Mouse (Mus musculus): Measurements from ENCODE around the gene Uroc1.

The Uroc1 gene

DNA sequence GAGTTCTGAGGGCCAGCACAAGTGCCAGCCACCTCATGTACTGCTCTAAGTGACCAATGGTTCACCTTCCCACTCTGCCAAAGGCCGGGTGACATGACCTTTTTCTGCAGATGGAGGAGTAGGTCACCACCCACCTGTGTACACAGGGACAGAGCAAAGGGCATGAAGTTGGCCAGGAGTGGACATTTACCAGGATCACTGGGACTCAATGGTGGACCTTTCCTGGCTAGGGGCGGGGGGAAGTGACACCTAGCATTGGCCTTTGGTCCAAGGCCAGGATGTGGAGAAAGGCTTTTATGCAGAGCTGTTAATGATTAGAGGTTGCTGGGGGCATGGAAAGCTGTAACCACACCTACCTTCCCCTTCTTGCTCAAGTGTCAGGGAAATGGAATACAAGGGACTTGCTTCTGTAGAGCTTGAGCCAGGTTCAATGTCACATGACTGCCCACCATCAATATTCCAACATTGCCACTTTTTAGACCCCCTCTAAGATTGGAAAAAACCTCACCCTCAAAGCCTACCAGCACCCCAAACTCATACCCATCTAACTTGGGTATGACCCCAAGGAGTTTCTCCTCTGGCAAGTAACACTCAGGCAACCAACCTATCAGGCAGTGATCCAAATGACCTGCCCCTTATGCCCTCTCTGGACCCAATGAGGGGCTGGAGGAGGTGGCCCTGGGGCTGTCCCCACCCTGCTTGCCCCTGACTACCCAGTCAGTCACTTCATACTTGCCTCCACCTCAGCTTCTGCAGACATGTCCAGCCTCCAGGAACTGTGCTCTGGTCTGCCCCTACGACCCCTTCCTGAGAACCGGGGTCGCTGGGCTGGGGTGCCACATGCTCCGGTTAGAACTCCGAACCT lies at the start of gene Uroc1:
Uroc1 (plus strand) TSS at position 724 of the 865 bp plus-strand sequence.
- DNase-seq: no peak

DNA sequence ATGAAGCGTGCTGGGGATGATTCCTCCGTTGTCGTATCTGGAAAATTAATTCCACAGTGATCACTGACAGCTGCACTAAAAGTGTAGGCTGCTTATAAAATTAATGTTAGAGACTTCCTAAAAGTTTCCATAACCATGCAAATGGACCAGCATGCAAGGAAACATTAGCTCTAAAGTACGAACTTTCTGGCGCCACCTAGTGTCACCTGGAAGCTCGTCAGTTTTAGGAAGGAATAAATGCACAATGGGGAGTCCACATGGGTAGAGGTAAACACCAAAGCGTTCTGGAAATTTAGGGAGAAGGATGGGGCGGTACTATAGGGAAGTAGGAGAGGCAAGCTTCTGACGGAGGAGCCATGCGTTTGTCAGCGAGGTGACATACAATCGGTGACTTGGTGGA lies 44.8 kb upstream of the Uroc1 start:
- DNase-seq: no peak

DNA sequence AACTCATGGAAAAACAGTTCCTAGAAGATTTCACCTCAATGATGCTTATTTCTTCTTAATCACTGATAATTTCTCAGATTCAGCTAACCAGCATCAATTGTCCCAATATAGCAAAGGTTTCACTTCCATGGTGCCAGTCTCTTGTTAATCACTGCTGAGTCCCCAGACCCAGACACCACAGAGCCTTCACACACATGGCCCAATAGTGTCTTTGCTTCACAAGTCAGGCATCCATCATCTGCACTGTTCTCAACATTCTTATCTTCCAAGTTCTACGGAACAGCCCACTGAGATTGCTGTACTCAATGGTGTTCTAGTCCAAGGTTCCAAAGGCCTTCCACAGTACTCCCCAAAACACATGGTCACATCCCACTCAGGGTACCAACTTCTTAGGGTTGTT lies 32.2 kb upstream of the Uroc1 start, which contains the start of gene BC048671:
BC048671 (plus strand) TSS at position 301 of the 400 bp plus-strand sequence.
- no peak for DNase-seq

DNA sequence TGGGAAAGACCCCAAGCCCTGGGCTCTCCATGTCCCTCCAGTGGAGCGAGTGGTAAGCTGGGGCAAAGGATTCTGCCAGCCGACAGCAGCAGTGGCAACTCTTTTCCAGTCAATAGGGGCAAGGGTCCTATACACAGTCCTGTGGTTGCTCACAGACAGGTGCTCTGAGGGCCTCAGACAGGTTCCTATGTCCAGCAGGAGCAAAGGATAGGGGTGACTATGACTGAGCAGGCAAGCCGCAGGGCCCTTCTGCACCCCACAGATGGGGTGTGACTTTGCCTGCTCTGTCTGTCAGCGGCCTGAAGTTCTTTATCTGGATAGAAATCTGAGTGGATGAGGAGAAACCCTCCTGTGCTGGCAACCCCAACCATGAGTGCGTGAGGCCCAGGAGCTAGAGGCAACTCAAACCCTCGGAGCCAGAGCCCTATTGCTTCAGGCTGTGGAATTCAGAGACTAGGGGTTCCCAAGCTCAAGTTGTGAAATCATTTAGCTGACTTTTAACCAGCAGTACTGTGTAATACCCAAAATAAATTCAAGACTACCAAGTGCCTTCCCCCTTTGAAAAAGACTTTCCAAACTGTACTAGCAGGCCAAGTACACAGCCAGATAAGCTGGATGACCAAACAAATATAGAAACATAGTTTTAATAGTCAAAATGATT lies 26.6 kb upstream of the Uroc1 start:
- no peak for DNase-seq

DNA sequence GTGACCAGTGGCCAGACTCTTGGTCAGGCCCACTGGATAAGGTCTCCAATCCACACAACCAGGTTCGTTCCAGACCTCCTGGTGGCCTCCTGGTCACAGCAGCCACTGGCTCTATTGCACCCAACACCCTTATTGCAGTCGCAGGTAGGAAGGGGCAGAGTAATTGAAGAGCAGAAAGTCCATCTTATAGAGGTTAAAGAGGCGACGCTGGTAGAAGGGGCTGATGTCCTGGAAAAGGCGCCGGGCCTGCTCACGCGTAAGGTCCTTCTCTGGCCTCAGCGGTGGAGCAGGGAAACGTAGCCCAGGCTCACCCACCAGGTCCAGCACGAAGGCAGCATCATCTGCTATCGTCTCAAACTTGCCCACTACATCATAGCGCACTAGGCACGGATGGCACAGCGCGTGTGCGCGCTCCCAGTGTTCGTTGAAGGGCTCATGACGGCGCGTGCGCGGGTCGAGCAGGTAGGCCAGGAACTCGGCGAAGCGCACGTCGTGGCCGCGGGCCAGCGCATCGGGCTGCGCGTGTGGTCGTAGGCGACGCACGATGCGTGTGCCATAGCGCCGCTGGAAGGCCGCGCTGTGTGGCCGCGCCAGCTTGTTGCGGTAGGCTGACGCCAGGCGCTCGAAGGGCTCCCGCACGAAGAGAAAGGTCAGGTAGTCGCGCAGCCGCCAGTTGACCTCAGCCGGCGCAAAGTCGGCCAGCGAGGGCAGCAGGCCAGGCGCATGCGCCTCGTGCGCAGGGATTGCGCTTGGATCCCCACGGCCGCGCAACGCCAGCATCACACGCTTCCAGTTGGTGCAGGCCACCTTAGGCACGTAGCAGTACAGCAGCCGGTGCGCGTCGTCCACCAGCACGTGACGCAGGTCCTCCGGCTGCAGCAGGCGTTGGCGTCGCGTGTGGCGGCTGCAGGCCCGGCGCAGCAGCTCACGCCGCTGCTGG lies 24.0 kb upstream of the Uroc1 start:
- DNase-seq: no peak

DNA sequence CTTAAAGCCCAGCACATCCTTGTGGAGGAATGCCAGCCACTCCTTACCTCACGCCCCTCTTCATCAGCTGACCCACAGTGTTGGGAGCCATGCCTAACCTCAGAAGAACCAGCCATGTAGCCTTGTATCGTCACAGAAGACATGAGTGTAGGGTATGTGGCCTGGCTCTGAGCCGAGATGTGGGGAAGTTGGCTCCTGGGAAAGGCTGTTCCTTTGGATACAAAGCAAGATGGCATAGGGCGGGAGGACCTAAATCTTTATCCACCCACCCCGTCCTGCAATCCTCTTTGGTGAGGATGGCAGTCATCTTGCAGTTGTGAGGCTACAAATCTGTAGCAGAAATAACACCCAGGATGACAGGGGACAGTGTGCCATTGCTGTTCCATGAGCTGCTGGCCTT lies 17.1 kb upstream of the Uroc1 start:
- DNase-seq: no peak

DNA sequence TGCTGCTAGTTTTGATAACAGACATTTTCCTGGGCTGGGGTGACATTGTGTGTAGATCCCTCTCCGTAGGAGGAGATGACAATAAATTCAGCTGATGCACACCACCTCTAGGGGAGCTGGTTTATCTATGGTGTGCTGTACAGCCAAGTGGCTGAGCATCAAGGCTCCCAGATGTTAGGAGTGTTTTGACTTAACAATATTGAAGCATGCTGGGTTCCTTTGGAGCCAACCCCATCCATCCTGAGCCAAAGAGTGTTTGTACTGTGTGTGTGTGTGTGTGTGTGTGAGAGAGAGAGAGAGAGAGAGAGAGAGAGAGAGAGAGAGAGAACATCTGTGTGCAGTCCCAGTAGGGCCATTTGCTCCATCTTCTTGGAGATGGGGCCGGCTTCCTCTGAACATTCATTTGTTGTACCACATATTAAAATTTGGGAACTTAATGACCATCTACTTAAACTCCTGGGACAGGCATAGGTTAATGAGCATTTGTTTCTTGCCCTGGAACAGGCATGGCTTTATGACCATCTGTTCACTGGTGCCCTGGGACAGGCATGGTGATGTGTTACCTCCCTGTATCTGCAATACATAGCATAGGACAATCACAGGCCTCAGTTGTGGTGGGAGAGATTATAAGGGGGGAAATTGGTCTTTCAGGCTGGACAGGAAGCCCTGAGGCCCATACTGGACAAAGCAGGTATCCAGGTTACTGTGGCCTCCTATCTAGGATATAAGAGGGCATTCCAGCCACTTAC lies 15.4 kb upstream of the Uroc1 start:
- no peak for DNase-seq

DNA sequence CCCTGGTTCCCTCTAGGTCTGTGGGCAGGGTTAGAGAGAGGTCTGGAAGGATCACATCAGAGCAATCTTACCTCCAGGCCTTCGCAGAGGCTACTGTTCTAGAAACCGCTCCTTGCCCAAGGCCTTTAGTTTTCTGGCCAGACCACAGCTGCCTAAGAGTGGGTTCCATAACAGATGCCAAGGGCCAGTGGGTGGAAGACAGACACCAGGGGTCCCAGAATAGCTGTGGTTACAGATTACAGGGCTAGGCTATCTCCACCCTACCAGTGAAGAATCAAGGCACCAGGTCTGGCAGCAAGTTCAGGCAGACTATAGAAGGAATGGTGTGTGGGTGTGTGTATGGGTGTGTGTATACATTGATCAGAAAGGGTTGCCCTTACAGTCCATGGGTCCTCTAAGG lies 14.1 kb upstream of the Uroc1 start:
- DNase-seq: no peak

DNA sequence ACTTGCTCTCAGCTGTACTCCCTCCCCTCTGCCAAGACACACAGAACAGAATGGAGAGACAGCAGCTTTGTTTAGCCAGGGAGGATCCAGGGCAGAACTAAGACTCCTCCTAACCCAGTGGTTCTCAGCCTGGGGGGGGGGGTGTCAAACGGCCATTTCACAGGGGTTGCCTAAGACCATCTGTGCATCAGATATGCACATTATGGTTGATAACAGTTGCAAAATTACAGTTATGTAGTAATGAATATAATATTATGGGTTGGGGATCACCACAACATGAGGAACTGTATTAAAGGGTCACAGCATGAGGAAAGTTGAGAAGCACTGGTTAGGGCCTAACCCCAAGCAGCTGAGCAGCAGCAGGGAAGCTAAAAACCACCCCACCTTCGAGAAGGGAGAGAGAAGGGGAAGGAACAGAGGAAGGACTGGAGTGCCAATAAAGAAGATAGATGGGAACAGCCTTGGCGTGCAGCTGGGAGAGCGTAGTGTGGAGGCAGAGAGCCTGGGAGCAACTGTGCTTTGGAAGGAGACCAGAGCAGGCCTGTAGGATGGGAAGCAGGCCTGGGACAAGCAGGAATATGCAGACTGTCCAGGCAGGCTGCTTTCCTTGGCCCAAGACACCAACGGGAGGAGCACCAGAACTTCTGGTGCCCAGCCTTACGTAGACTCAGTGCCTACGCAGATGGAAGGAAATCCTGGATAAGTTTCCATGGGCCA lies 13.5 kb upstream of the Uroc1 start:
- no peak for DNase-seq

DNA sequence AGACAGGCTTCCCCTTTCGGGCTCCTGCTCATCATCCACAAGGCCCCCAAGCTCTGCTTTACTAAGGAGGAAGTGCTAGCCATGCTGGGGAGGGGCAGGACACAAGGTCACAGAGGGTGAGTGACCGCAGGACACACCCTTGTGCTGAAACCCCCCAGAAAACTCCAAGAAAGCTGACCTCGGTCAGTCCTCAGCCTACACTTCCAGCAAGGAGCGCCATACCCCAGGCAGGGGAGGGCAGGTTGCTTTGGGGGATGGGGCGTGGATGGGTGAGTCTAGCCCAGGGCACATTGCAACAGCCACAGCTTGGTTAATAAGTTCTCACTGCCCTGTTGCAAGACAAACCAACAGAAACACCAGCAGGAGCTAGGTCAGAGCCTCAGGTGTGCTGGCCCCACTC lies 12.7 kb upstream of the Uroc1 start:
- DNase-seq: no peak

DNA sequence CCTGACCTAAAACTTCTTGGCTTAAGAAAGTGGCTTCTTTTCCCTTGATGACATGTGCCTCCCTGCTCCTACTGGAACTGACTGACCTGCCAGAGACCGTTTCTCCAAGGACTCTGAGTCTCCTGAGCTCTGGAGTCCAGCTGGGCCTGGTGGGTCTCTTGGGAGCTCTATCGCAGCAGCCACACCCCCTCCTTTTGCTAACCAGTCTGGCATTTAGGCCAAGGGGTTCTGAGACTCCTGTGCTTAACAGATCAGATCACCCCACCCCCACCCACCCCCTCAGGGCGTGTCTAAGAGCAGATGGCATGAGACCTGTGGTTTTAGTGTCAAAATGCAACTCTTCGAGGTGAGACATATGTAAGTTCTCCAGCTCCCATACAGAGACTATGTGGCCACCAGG lies 11.3 kb upstream of the Uroc1 start:
- no peak for DNase-seq

DNA sequence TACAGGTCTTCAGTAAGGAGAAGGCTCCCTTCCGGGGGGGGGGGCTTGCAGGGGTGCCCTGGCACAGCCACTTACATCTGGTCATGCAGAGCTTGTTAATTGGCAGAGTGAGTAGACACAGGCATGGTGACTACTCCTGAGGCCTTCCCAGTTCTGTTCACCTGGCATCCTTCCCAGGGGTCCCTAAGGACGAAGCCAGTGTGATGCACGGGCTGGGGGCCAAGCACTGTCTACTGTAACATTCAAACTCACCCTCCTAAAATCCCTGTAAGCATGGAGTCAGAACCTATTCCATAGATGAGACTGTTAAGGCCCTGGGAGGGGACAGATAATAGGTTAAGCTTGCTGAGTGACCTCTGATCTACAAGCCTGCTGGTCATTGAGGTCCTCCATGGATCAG lies 9.1 kb upstream of the Uroc1 start:
- no peak for DNase-seq

DNA sequence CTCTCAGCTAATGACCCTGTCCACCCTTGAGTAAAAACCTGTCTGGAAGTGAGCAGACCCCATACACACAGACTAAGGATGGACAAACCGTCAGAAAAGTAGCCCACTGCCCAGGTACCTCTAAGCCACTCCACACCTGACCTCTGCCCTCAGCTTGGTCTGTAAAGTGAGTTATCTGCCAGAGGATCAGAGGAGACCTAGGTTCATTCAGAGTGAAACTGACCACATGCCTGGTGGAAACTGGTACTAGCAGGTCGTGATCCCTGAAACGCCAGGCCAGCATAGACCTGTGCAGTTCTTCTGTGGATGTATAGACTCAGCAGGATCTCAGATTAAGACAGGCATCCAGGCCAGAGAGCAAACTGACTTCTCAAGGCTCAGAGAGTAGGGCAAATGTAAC lies 8.6 kb upstream of the Uroc1 start:
- no peak for DNase-seq

DNA sequence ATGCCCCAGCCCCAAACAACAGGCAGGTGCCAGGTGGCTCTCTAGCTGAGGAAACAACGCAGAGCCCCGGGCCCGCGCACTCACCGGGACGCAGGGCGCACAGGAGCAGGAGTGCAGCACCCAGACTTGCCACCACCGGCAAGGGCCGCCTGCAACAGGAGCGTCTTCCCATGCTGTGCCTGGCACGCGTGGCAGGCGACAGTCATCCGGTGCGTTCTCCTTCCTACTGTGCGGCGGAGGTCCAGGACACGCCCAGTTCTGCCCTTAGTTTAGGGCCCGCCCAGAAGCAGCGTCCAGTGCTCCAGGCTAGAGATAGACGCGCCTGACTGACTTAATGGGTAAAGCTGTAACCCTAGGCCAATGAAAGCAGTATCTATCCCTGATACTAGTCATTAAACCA lies 8.1 kb upstream of the Uroc1 start, which contains the start of gene Chst13:
Chst13 (minus strand) TSS at position 195 of the 400 bp plus-strand sequence.
- DNase-seq: no peak

DNA sequence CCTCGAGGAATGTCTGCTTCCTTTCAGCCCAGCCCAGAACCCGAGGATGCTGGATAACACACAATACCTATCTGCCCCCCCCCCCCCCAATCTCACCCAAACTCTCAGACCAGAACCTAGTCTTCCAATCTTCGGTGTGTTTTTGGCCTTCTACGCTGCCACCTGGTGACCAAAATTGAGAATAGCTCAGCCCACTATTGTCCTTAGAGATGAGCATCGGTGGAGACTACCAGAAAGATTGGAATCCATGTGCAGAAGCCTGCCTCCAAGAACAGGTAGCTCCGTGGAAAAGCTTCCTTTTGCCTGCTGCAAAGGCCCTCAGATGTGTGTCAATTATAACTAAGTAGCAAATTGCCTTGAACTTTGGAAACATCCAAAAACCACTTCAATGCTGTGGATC lies 5.4 kb upstream of the Uroc1 start:
- DNase-seq: no peak

DNA sequence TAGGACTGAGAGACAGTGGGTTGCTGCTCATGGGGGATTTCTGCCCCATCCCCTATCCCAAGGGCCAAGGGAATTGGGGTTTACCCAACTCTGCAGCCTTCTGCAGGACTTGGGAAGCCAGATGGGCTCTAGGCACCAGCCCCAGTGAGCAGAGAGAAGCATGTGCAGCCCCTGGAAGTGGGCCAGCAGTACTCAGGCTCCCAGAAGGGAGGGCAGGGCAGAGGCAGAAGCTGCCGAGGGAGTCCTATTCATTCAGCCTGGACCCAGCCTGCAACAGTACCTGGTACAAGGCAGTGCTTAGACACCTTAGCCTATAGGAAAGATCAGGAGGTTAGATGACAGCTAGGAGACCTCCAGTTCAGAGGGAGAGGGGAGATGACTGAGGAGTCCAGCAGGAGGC lies 3.1 kb upstream of the Uroc1 start:
- no peak for DNase-seq

DNA sequence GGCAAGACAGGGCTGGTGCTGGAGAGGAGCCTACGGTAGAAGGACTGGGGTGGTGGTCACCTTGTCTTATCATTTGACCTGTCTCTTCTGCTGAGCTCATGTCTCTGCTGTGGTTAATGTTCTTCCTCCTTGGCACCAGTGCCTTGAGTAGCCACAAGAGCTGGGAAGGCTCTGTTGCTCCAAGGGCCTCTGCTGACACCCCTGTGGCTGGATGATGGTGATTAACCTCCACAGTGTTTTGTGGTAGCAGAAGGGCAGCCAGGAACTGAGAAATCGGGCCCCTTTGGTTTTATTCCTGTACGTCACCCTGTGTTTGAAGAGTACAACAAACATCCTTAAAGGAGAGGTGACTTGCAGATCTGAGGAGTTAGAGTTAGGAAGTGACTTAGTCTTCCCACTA lies 1.2 kb downstream of the Uroc1 start:
- no peak for DNase-seq

DNA sequence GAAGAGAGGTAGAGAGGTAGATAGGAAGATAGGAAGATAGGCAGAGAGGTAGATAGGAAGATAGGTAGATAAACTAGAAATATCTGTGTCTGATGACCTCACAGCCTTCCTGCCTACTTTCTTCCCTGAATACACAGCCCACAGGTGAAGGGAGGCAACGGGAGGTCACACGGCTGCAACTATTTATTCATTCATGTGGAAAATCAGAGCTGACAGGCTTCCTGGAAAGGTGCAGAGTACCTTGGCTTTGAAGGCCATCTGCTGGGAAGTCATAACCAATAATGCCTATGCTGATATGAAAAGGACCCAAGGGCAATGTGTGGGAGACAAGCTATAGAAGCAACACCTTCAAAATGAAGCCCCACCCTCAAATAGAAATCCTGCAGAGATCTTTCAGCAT lies 9.3 kb downstream of the Uroc1 start:
- DNase-seq: no peak

DNA sequence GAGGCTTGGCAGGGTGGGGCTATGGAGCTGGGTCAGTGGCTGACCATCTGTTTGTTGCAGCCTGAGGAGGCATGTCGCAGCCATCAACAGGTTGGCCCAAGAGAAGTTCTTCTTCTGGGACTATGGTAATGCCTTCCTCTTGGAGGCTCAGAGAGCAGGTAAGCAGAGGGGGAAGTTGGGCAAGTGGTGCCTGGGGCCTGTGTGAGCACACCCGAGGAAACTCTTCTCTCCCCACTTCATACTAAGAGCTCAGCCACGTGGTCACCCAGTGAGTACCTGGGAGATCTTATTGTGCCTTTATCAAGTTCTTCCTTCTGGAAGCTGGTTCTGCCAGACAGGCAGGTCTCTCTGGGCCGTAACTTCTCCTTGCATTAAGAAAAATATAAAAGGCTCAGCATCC lies 14.1 kb downstream of the Uroc1 start:
- DNase-seq: no peak

DNA sequence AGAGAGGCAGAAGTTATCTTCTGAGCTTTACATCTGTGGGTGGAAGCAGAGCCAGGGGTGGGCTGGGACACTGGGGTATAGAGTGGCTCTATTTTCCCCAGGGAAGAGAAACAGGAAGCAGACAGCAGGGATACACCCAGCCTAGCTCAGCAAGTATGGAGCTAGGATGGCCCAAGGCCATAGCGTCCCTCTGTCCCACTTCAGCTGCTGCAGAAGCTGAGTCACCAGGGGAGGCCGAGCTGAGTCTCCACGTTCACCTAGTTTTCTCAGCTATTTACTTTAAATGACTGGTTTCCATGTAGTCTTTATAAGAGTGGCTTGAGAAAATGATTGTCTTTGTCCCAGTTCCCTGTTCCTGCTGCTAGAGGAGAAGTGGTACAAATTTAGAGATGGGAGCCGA lies 15.4 kb downstream of the Uroc1 start:
- no peak for DNase-seq

DNA sequence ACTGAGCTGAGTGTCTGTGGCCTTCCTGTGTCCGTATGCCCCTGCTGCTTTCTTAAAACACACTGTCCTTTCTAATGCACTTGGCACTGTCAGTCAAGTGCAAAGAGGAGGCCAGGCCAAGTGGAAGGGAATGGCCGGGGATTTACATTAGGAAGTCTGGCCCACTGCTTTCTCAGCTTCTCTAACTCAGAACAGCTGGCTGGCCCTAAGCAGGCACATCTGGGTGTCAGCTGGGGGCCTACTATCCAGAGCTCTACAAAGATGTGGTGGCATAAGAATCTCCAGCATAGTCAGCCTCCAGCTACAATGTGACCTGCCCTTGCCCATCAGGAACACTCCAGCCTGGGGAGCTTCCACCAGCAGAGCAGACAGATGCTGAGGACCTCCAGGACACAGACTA lies 16.9 kb downstream of the Uroc1 start:
- no peak for DNase-seq

DNA sequence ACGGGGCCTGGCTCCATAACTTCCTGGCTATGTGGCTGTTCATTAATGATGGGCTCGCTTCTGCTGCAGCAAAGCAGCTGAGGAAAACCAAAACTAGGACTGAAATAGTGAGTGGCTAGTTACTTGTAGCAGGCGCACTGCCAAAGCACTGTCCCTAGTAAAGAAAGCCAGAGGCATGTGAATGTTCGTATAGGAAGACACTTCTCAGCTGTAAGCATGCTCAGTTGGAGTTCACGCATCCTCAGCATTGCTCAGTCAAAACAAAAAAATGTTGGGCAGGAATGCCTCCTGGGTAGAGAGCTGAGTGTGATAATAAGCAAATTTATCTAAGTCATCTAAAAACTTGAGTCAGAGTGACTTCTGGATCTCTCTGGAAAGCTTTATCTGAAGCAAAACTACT lies 25.1 kb downstream of the Uroc1 start:
- DNase-seq: no peak
